Comparison of ENCODE assay signal across 16 mouse cellular contexts in the genomic region with DNA sequence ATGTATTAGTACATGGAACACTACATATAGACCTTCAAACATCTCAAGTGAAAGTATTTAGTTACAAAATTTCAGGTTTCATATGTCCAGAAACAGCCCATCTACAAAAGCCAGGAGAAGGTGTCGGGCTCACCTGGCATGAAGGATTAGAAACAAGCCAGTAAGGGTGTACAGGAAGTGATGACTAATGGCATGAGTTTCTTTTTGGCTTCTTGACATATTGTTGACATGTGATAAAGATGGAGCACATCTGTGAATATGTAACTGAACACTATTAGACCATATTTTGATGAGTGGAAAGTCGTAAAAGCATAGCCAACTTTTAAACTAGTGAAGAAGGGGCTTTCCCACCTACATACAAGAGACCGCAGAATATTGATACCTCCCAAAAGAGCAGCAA.
"Had no signal": no experiment of that assay in that cellular context is flagged by ENCODE, and none has a peak within 500 bp of the region (broad histone marks: within the 10 kb centered on the region; RNA-seq: fewer than 3 reads in every experiment).

No protein-coding gene starts in this region.

- H3K4me1 ChIP-seq: neural tube, embryonic 15.5 days; stomach, embryonic 15.5 days had no signal

- H3K9ac ChIP-seq: neural tube, embryonic 13.5 days; neural tube, embryonic 15.5 days; stomach, embryonic 15.5 days had no signal

- H3K4me3 ChIP-seq: neural tube, embryonic 13.5 days; neural tube, embryonic 15.5 days; stomach, embryonic 15.5 days had no signal

- H3K27ac ChIP-seq: neural tube, embryonic 13.5 days; neural tube, embryonic 15.5 days; stomach, embryonic 15.5 days; stomach, postnatal 0 days had no signal

- H3K36me3 ChIP-seq: neural tube, embryonic 13.5 days; neural tube, embryonic 15.5 days; stomach, embryonic 15.5 days had no signal

- H3K9me3 ChIP-seq: neural tube, embryonic 13.5 days; neural tube, embryonic 15.5 days; stomach, embryonic 15.5 days had no signal

- DNase-seq: retina, postnatal 1 day; right cerebral cortex, adult 18-20 months; right cerebral cortex, postnatal 14 days; right cerebral cortex, postnatal 25 days; right cerebral cortex, postnatal 4 days; spleen, adult 18-20 months; thymus, adult 18-20 months; thymus, adult 2 months; thymus, postnatal 14 days; thymus, postnatal 25 days; thymus, postnatal 36 days; thymus, postnatal 4 days had no signal

- H3K27me3 ChIP-seq: neural tube, embryonic 13.5 days; neural tube, embryonic 15.5 days; stomach, embryonic 15.5 days had no signal

- H3K4me2 ChIP-seq: neural tube, embryonic 13.5 days; neural tube, embryonic 15.5 days; stomach, embryonic 15.5 days had no signal
